Mouse (Mus musculus) gonadal fat pad, adult 2 months (tissue): Measurements from ENCODE around the gene Pparg. TPM values are rescaled to one million over a fixed set of nuclear protein-coding genes. Genes with fewer than 3 reads are reported as not detected.

Experiments
- DNase-seq: peaks from one replicate; pipeline ENCODE4 v3.0.0-alpha.2; 2012; ENCODE audit warnings: low read depth
- polyA plus RNA-seq: library from polyadenylated mRNA; depleted of rRNA; stranded (reverse); fragments of >200 nt; gene quantifications from 2 replicates; pipeline ENCODE4 v1.2.3, GENCODE M21; 2012; rRNA removed

Pparg gene
- 86.7 and 120 TPM in 2 replicates for polyA plus RNA-seq

GRCm38 (mm10) chr6:115360776-115361605 lies at the start of gene Pparg:
Gene Pparg (plus strand): TSS chr6:115360951.
- DNase-seq: no peak

GRCm38 (mm10) chr6:115312780-115313179 lies 48.0 kb upstream of the Pparg start:
- DNase-seq: no peak

GRCm38 (mm10) chr6:115313235-115313738 lies 47.5 kb upstream of the Pparg start:
- DNase-seq: peak; percentile 77

- no peak for DNase-seq
Observed at GRCm38 (mm10) chr6:115313910-115314309, 46.8 kb upstream of the Pparg start.

- no peak for DNase-seq
Observed at GRCm38 (mm10) chr6:115315770-115316169, 45.0 kb upstream of the Pparg start.

GRCm38 (mm10) chr6:115316811-115317221 lies 43.9 kb upstream of the Pparg start:
- DNase-seq: no peak

GRCm38 (mm10) chr6:115318811-115319210 lies 41.9 kb upstream of the Pparg start:
- no peak for DNase-seq

- peak; percentile 88 for DNase-seq
Observed at GRCm38 (mm10) chr6:115319686-115320085, 41.1 kb upstream of the Pparg start.

GRCm38 (mm10) chr6:115320927-115321714 lies 39.6 kb upstream of the Pparg start:
- DNase-seq: no peak

- no peak for DNase-seq
Observed at GRCm38 (mm10) chr6:115321883-115322351, 38.8 kb upstream of the Pparg start.

GRCm38 (mm10) chr6:115322956-115323355 lies 37.8 kb upstream of the Pparg start:
- no peak for DNase-seq

- no peak for DNase-seq
Observed at GRCm38 (mm10) chr6:115330964-115331363, 29.8 kb upstream of the Pparg start.

GRCm38 (mm10) chr6:115333099-115333694 lies 27.6 kb upstream of the Pparg start:
- DNase-seq: no peak

- no peak for DNase-seq
Observed at GRCm38 (mm10) chr6:115335536-115335935, 25.2 kb upstream of the Pparg start.

GRCm38 (mm10) chr6:115340084-115340483 lies 20.7 kb upstream of the Pparg start:
- no peak for DNase-seq

- DNase-seq: no peak
Observed at GRCm38 (mm10) chr6:115343096-115343495, 17.7 kb upstream of the Pparg start.

GRCm38 (mm10) chr6:115343570-115343969 lies 17.2 kb upstream of the Pparg start:
- DNase-seq: no peak

- DNase-seq: no peak
Observed at GRCm38 (mm10) chr6:115344101-115344500, 16.6 kb upstream of the Pparg start.

GRCm38 (mm10) chr6:115344513-115344912 lies 16.2 kb upstream of the Pparg start:
- no peak for DNase-seq

- DNase-seq: no peak
Observed at GRCm38 (mm10) chr6:115345013-115345412, 15.7 kb upstream of the Pparg start.

- no peak for DNase-seq
Observed at GRCm38 (mm10) chr6:115349641-115350464, 10.9 kb upstream of the Pparg start.
